Mouse (Mus musculus) thymus, adult 2 months (tissue): Measurements from ENCODE around the gene Tmem254a. TPM values are rescaled to one million over a fixed set of nuclear protein-coding genes. Genes with fewer than 3 reads are reported as not detected.
"Not testable (repeated sequence)": the region's sequence is repeated elsewhere in the genome, so short reads cannot be mapped to it uniquely, and the experiment has no call there.

Experiments
- DNase-seq: peaks from one replicate; pipeline ENCODE4 v3.0.0; 2021
- H3K27ac ChIP-seq: fragments of 200-500 bp; 2 replicates; pipeline ENCODE4 v1.5.1; 2012; ENCODE audit warnings: low read length, control low read depth; ENCODE audit not compliant: control insufficient read depth, insufficient read depth
- H3K27me3 ChIP-seq: fragments of 200-500 bp; 2 replicates; pipeline ENCODE4 v1.6.1; 2012; ENCODE audit warnings: mild to moderate bottlenecking, low read length, moderate library complexity, mixed read lengths; ENCODE audit not compliant: control insufficient read depth, insufficient read depth
- H3K36me3 ChIP-seq: fragments of 200-500 bp; 2 replicates; pipeline ENCODE4 v1.6.1; 2012; ENCODE audit warnings: mild to moderate bottlenecking, low read length, moderate library complexity; ENCODE audit not compliant: control insufficient read depth, insufficient read depth
- H3K4me1 ChIP-seq: fragments of 200-500 bp; replicated peaks from 2 replicates; pipeline ENCODE4 v1.6.1; 2012; ENCODE audit warnings: low read length; ENCODE audit not compliant: control insufficient read depth, insufficient read depth
- H3K4me3 ChIP-seq: fragments of 200-500 bp; 2 replicates; pipeline ENCODE4 v1.5.1; 2012; ENCODE audit warnings: mild to moderate bottlenecking, low read length, control low read depth, moderate library complexity; ENCODE audit not compliant: control insufficient read depth, insufficient read depth
- WGBS: fragments of 180-500 bp; shearing (Covaris S2); methylation state at CpG from one replicate; pipeline ENCODE4 v1.1.7; 2018; 5-methylcytosine and 5-hydroxymethylcytosine counted together
- polyA plus RNA-seq: library from polyadenylated mRNA; depleted of rRNA; stranded (reverse); fragments of >200 nt; gene quantifications from 2 replicates; pipeline ENCODE4 v1.2.3, GENCODE M21; 2012; rRNA removed

Gene Tmem254a
- polyA plus RNA-seq, 1 experiment: 3.5 TPM

DNA sequence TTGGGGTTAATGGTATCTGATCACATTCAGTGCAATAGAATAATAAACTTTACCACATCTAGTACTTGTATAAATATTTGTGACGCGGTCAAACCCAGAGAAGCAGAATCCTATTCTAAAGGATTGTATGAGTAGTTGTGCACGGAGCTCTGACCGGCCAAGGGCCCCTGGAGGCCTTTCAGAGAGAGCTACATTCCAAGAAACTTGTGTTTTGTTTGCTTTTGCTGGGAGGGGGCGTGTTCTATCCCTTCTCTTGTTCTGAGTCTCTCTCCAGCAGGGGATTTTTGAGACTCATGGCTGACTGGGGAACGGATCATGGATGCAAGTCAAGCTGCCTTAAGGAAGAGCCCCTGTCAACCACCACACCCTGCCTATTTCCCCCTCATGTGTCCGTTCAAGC, 31.8 kb downstream of the Tmem254a start:
- not testable (repeated sequence) for H3K27me3 ChIP-seq, H3K4me3 ChIP-seq, H3K4me1 ChIP-seq, H3K36me3 ChIP-seq, H3K27ac ChIP-seq, DNase-seq
- whole genome bisulfite sequencing: no CpG with 5 or more reads among the region's 7 CpGs

DNA sequence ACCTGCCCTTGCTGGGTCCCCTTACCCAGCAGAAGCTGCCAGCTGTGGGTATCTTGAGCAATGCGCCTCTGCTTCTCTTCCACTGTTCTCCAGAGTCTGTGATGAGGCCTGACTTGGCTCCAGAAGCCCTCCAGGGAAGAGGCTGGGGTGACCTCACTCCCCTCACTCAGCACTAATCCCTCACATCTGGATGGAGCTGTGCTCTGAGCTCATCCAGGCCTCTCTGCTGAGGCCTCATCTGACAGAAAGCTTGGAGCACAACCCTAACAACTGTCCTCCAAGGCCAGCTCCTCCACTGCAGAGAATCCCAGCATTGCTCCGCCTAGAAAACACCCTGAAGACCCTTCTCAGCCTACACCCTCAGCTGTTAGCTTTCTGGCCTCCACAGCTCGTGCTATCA, 32.9 kb downstream of the Tmem254a start:
- not testable (repeated sequence) for H3K4me1 ChIP-seq, H3K27ac ChIP-seq, DNase-seq, H3K27me3 ChIP-seq, H3K4me3 ChIP-seq, H3K36me3 ChIP-seq
- WGBS: no CpG with 5 or more reads among the region's 3 CpGs

DNA sequence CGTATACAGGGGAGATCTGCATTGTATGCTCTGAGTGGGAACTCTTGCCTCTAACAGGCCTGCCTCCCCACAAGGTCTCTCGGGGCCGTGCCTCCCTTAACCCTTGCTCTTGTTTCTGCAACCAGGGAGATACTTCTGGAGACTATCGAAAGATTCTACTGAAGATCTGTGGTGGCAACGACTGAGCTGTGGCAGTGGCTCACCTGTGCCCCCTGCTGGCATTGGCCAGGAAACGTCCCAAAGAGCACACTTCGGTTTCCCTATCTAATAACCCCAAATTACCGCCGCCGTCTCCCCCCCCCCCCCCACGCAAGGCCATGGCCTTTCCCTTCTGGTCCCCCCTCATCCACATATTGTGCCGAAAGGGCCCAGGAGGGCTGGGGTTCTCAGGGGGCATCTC, 41.6 kb downstream of the Tmem254a start:
- not testable (repeated sequence) for DNase-seq, H3K36me3 ChIP-seq, H3K27me3 ChIP-seq, H3K27ac ChIP-seq, H3K4me1 ChIP-seq, H3K4me3 ChIP-seq
- WGBS: no CpG with 5 or more reads among the region's 12 CpGs

DNA sequence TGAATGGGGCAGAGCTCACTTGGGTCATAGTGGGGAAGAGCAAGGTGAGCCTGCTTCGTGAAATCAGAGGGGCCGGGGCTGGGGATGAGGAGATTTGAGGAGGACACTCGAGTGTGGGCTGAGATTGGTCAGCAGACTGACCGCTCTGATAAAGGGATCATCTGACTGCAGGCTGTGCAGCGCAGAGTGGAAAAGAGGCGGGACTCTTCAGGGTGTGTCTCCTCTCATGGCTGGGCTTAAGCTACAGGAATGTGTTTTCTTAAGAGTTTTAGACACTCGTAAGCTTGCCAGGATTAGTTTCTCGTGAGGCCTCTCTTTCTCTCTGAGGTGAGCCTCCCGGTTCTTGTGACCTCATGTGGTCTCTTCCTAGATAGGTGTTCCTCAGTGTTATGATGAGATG, 45.7 kb downstream of the Tmem254a start:
- WGBS: no CpG with 5 or more reads among the region's 9 CpGs
- H3K27me3 ChIP-seq, DNase-seq, H3K27ac ChIP-seq, H3K4me1 ChIP-seq, H3K4me3 ChIP-seq, H3K36me3 ChIP-seq: not testable (repeated sequence)

DNA sequence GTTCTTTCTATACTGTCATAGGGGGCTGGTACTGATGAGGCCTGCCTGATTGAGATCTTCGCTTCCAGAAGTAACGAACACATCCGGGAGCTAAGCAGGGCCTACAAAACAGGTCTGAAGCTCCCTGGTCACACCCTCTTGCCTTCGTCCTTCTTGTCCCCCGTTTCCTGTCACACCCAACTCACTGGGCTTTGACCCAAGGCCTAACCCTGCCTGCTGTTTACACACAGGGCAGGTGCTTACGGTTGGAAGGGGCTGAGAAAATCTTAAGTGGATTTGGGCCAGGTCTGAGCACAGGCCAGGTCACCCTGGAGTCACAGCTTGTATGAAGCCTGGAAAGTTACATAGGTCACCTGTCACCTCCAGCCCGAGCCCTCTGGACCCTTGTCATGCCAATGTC, 50.8 kb downstream of the Tmem254a start:
- H3K4me1 ChIP-seq, H3K27me3 ChIP-seq, H3K27ac ChIP-seq, H3K4me3 ChIP-seq, DNase-seq: not testable (repeated sequence)
- H3K36me3 ChIP-seq: peaks cover 16% of the 10 kb centered on the region; the same call in 1 of the 2 replicates
- no CpG with 5 or more reads among the region's 7 CpGs for WGBS

Other genes with a start within 250 kb of the Tmem254a start
- gene Ppif, start 233.5 kb downstream of the Tmem254a start, polyA plus RNA-seq: 105 and 108 TPM in 2 replicates
- 26.2 and 28.9 TPM in 2 replicates for gene Zcchc24, start 158.6 kb downstream of the Tmem254a start, polyA plus RNA-seq
- gene Anxa11, start 85.5 kb downstream of the Tmem254a start, polyA plus RNA-seq: 113 and 122 TPM in 2 replicates
- gene Plac9a, start 24.6 kb downstream of the Tmem254a start, polyA plus RNA-seq: 1.3 TPM in 1 of 2 replicates, not detected in the other
- gene Cphx1, start 10.6 kb upstream of the Tmem254a start, polyA plus RNA-seq: not detected in 2 replicates
- gene Duxbl1, start 50.9 kb upstream of the Tmem254a start, polyA plus RNA-seq: 0.54 and 0.82 TPM in 2 replicates
- gene Gm9780, start 115.0 kb upstream of the Tmem254a start, polyA plus RNA-seq: 49.9 and 59.0 TPM in 2 replicates
- 19.0 and 27.1 TPM in 2 replicates for gene Tmem254c, start 139.7 kb upstream of the Tmem254a start, polyA plus RNA-seq
- gene Cphx2, start 153.8 kb upstream of the Tmem254a start, polyA plus RNA-seq: not detected in 2 replicates
- not detected in 2 replicates for gene Cphx3, start 154.6 kb upstream of the Tmem254a start, polyA plus RNA-seq
- 0.22 and 1.4 TPM in 2 replicates for gene Duxbl2, start 190.7 kb upstream of the Tmem254a start, polyA plus RNA-seq